Mouse (Mus musculus) naive thymus-derived CD4-positive, alpha-beta T cell, adult 2 months (primary cell): ENCODE data around the gene Rab6b.

Experiments used
- DNase-seq: peaks from one replicate; pipeline ENCODE4 v3.0.0-alpha.2; 2011; ENCODE audit warnings: low read depth

Gene Rab6b

GRCm38 (mm10) chr9:103111621-103112470 is at the start of gene Rab6b:
Rab6b (plus strand) TSS chr9:103111787.
- peak; percentile 80 for DNase-seq

DNA sequence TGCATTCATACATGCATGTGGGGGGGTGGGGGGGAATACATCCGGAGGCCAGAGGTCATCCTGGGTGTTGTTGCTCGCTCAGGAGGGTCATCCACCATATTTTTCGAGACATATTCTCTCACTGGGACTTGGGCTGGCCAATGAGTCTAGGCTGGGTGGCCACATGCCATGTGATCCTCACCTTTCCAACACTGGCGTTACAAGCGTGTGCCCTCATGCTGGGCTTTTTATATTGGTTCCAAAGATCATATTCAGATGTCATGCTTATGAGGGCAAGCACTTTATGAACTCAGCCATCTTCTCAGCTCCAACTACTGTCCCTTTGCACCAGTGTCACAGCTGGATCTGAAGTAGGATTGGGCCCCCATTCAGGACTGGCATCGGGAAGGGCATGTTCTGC is 48.0 kb upstream of the Rab6b start:
- DNase-seq = no peak

DNA sequence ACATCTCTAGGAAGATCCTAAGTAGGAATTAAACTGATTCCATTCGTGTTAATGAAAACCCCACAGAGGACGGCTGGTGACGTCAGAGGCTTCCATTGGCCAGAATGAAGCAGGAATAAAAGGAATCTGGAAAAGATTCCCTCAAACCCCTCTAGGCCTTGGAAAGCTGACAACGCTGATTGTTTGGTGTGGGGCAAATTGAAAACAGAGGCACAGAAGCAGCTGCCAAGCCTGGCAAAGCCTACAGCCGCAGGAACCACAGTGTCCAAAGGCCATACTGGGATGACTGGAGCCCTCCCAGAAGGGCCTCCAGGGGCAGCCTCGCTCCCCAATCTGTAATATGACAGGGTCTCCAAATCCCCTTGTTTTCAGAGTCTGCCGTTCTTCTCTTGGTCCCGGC is 44.7 kb upstream of the Rab6b start:
- no peak for DNase-seq

- no peak for DNase-seq
These were observed 43.9 kb upstream of the Rab6b start for GRCm38 (mm10) chr9:103067651-103068050.

- DNase-seq = no peak
These were observed 42.8 kb upstream of the Rab6b start for GRCm38 (mm10) chr9:103068769-103069168.

- DNase-seq = no peak
These were observed 39.9 kb upstream of the Rab6b start for GRCm38 (mm10) chr9:103071541-103072203.

- DNase-seq = no peak
These were observed 39.4 kb upstream of the Rab6b start for GRCm38 (mm10) chr9:103072204-103072599.

- no peak for DNase-seq
These were observed 38.6 kb upstream of the Rab6b start for GRCm38 (mm10) chr9:103072926-103073515.

DNA sequence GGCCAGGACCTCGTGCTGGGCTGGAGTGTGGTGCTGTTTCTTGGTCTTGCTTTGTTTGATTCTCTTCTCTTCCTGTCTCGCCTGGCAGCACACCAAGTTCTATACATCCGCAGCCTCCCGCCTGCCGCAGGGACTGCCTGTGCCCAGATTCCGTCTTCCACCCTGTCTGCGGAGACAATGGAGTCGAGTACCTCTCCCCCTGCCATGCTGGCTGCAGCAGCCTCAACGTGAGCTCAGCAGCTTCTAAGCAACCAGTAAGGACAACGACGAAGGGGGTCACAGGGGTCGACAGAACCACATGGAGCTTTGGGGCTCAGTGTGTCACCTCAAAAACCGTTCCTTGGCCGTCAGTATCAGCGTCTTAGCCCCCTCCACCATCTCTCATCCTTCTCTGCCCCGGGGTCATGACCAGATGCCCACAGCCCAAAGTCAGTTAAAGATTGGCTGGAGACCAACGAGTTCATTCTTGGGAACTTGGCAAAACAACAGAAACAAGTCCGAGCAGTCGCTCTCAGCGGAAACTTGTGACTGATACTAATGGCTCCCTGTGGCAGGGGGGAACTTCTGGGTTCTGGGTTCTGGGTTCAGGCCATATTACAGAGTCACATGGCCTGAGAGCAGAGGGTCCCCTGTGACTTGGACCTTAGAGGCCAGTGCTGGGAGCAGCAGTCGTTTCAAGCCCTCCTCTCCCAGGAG is 34.6 kb upstream of the Rab6b start:
- DNase-seq = no peak

GRCm38 (mm10) chr9:103078194-103078691 is 33.3 kb upstream of the Rab6b start:
- no peak for DNase-seq

DNA sequence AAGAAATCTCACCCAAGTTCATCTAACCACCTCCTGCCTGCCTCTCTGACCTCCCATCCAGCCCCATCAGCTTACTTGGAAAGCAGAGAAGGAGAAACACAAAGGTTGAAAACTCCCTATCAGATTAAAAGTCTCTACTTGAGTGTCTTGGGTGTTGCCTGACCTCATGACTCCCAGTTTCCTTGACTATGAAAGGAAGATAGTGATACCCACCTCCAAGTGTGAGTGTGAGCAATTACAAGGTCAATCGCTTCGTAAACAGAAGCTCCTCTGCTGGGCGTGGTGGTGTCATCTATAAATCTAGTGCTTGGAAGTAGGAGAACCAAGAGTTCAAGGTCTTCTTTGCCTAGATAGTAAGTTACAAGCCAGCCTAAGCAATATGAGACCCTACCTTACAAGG is 31.4 kb upstream of the Rab6b start:
- no peak for DNase-seq

DNA sequence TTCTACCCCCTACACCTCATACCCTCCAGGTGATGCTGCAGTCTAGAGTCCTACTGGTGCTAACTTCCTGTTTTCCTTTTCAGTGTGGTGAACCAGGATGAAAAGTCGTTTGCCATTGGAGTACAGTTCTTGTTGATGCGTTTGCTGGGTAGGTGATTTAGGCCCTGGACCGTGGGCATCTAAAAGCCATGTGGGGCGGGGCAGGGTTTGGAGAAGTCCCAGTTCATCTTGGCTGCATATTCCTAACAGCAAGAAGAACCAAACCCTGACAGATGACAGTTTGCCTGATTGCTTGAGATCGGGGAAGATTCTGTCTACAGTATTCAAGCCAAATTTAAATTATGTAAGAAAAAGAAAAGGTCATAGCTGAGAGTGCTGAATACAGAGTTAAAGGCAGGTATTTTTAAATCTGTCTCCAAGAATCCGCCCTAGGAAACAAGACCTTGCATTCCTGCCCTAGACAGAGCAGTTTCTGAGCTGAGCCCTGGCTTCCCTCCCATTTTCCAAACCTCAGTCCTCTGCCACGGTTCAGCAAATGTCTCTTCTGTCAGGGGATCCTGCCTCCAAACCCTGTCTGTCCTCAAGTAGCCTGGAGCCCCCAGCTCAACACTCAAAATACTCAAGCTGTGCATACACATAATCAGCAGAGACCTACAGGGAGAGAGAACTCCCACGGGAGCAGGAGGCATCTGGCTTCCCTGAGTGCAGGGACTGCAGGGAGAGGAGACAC is 29.2 kb upstream of the Rab6b start:
- no peak for DNase-seq

DNA sequence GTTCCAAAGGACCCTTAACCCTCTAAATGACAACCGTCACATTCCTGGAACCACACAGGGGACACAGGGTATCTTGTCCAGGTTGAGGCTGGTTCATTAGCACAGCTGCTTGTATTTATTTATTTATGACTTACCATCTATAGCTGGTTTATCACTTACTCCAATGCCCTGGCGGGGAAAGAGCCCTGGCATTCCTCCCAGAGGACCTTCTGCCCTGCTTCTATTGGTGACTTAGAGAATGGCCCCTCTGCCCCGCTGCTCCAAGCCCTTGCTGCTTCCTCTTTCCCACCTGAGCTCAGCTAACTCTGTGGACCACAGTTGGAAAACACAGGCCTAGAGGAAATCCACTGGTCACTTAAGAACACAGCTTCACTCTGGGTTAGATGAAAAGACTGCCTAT is 28.2 kb upstream of the Rab6b start:
- no peak for DNase-seq

- no peak for DNase-seq
These were observed 24.9 kb upstream of the Rab6b start for GRCm38 (mm10) chr9:103086736-103087135.

DNA sequence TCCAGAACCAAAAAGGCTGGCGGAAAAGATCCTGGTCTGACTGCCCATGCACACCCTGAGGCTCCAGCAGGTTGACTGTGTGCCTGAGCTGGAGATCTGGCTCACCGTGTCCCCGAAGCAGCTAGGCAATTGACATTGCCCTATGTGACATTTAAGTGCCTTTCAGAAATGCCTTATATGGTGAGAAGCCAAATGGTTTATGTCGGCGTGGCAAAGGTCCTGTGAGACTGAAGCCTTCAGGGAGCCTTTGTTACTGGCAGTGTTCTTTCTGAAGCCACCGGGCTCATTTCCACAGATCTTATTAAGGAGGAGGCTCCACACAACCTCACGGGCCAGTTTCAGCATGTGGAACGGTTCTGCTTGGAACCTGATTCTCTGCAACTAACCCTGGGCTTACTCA is 24.3 kb upstream of the Rab6b start:
- DNase-seq = no peak

GRCm38 (mm10) chr9:103088661-103089060 is 22.9 kb upstream of the Rab6b start:
- no peak for DNase-seq

DNA sequence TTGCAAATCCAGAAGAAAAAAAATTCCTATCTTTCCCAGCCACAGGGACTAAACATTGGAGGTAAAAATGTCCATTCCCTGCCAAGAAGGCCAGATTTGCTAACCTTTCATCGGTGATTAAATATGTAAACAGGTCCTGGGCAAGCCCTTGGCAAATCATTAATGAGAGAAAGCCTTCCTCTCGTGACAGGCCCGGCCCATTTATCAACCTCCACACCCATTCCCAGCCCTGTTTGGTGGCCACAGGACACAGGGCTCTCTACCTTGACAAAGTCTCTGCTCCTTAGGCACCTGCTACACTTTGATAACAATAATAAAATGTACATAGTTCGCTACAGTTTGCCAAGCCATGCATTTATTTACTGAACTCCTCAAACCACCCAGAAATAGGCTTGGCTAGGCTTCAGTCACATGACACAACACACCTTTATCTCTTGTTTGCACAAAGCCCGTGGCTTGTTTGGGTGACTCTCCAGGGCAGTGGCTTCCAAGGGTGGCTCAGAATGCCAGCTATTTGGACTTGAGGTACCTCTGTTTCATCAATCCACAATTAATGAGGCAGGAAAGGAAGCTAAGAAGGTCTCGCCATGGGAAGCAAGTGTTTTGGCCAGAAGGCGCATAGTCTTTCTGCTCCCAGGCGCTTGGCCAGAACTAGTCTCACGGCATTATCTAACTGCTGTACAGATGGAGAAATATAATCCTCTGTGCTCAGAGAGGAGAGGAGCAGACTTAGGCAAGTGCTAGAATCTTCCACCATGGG is 21.3 kb upstream of the Rab6b start:
- no peak for DNase-seq

- no peak for DNase-seq
These were observed 20.3 kb upstream of the Rab6b start for GRCm38 (mm10) chr9:103091039-103091883.

- DNase-seq = peak; percentile 88
These were observed 19.3 kb upstream of the Rab6b start for GRCm38 (mm10) chr9:103092248-103092647.

- no peak for DNase-seq
These were observed 17.9 kb upstream of the Rab6b start for GRCm38 (mm10) chr9:103093681-103094080.
